8 mouse cellular contexts compared by ENCODE assay signal in genomic region chr10:77509403-77510187, GRCm38 (mm10). TPM values are rescaled to one million over a fixed set of nuclear protein-coding genes. Genes with fewer than 3 reads are reported as not detected.
DNase-seq lines count a peak whose midpoint lies in the region; ATAC-seq lines count a peak whose summit lies in the region.

No protein-coding gene starts in this region.

- peaks cover 14% of the 10 kb centered on the region for H3K4me1 ChIP-seq in intestine, embryonic 15.5 days (replicated peaks)
- H3K4me1 ChIP-seq in limb, embryonic 12.5 days (replicated peaks) = peaks cover 9% of the 10 kb centered on the region
- peaks cover 2% of the 10 kb centered on the region for H3K4me1 ChIP-seq in midbrain, embryonic 14.5 days (ENCODE audit: control insufficient read depth, insufficient read depth, low read length)

- 38% methylated on average over 12 of the region's 12 CpGs for WGBS in intestine, embryonic 15.5 days
- WGBS in limb, embryonic 12.5 days = 54% methylated on average over 12 of the region's 12 CpGs
- 42% methylated on average over 12 of the region's 12 CpGs for WGBS in midbrain, embryonic 14.5 days

- no peaks in the 10 kb centered on the region for H3K9me3 ChIP-seq in intestine, embryonic 15.5 days
- H3K9me3 ChIP-seq in limb, embryonic 12.5 days = no peaks in the 10 kb centered on the region
- H3K9me3 ChIP-seq in midbrain, embryonic 14.5 days (ENCODE audit: control insufficient read depth, low read length) = no peaks in the 10 kb centered on the region

- H3K27me3 ChIP-seq in intestine, embryonic 15.5 days (replicated peaks) = no peaks in the 10 kb centered on the region
- H3K27me3 ChIP-seq in limb, embryonic 12.5 days = no peaks in the 10 kb centered on the region
- H3K27me3 ChIP-seq in midbrain, embryonic 14.5 days (ENCODE audit: control insufficient read depth, insufficient read depth, low read length) = no peaks in the 10 kb centered on the region

- H3K4me2 ChIP-seq in intestine, embryonic 15.5 days (replicated peaks) = peak overlapping the region; percentile 35
- no peak overlapping the region for H3K4me2 ChIP-seq in limb, embryonic 12.5 days
- H3K4me2 ChIP-seq in midbrain, embryonic 14.5 days (ENCODE audit: low read length) = no peak overlapping the region

- peak; percentile 94 for ATAC-seq in intestine, embryonic 15.5 days
- peak; percentile 77 for ATAC-seq in limb, embryonic 12.5 days (ENCODE audit: insufficient number of reproducible peaks, insufficient read depth, low FRiP score, low TSS enrichment, low read depth)
- peak; percentile 70; the same call in 1 of the 2 replicates for ATAC-seq in midbrain, embryonic 14.5 days (ENCODE audit: low FRiP score, low TSS enrichment)

- DNase-seq in adrenal gland, adult (ENCODE audit: inconsistent age in 2 of 2, low spot score in 1 of 2) = peak; percentile 84 to 94
- DNase-seq in adrenal gland, adult 8-10 months = no peak
- peak; percentile 89 for DNase-seq in embryo, embryonic 11 days
- DNase-seq in gastrocnemius, postnatal 4 days (ENCODE audit: low spot score in 2 of 2) = peak; percentile 74 to 86
- peak; percentile 92 for DNase-seq in midbrain, embryonic 14.5 days
- peak; percentile 67 to 87 for DNase-seq in spleen, postnatal 10 days (ENCODE audit: low spot score in 2 of 2)

- no peak overlapping the region for H3K4me3 ChIP-seq in intestine, embryonic 15.5 days (replicated peaks)
- no peak overlapping the region for H3K4me3 ChIP-seq in limb, embryonic 12.5 days (replicated peaks)
- H3K4me3 ChIP-seq in midbrain, embryonic 14.5 days (replicated peaks; ENCODE audit: low read depth, low read length) = no peak overlapping the region

- H3K36me3 ChIP-seq in intestine, embryonic 15.5 days = peaks cover 47% of the 10 kb centered on the region
- H3K36me3 ChIP-seq in limb, embryonic 12.5 days = peaks cover 93% of the 10 kb centered on the region
- H3K36me3 ChIP-seq in midbrain, embryonic 14.5 days (ENCODE audit: control insufficient read depth, insufficient read depth, low read length) = peaks cover 57% of the 10 kb centered on the region

- no peak overlapping the region for H3K9ac ChIP-seq in intestine, embryonic 15.5 days
- H3K9ac ChIP-seq in limb, embryonic 12.5 days (replicated peaks) = 0 out of 2 replicates have a peak overlapping the region, but pooled peaks have one; percentile 27
- 0 out of 2 replicates have a peak overlapping the region, but pooled peaks have one; percentile 13 for H3K9ac ChIP-seq in midbrain, embryonic 14.5 days (replicated peaks; ENCODE audit: low read length)

- H3K27ac ChIP-seq in intestine, embryonic 15.5 days = peak overlapping the region; percentile 81
- H3K27ac ChIP-seq in limb, embryonic 12.5 days = 0 out of 2 replicates have a peak overlapping the region, but pooled peaks have one; percentile 23
- no peak overlapping the region for H3K27ac ChIP-seq in midbrain, embryonic 14.5 days (replicated peaks; ENCODE audit: low read depth, low read length)

RNA-seq across cellular contexts. Expression of gene Fam207a, which starts 6.0 kb away (rescaled TPM):
- 10 to 100 TPM; 20.4 to 28.8 (median 24.8) TPM for total RNA-seq in adrenal gland, adult 8-10 months (2022)
- 10 to 100 TPM; 14.4 to 14.7 TPM for total RNA-seq in gastrocnemius, postnatal 4 days (2021)
- polyA plus RNA-seq in intestine, embryonic 15.5 days (2015; fragmentation: Nextera tagmentation; extraction: Ambion mirVana) = 39.1 and 40.3 TPM in 2 replicates
- 46.7 and 46.9 TPM in 2 replicates for polyA plus RNA-seq in limb, embryonic 12.5 days (2016; fragmentation: Nextera tagmentation; extraction: Ambion mirVana)
- 37.4 and 41.2 TPM in 2 replicates for polyA plus RNA-seq in midbrain, embryonic 14.5 days (2014; fragmentation: Nextera tagmentation; extraction: Ambion mirVana)

RNA-seq across cellular contexts. Expression of gene Itgb2, which starts 20.5 kb away (rescaled TPM):
- total RNA-seq in adrenal gland, adult 8-10 months (2022) = 10 to 100 TPM in 3 of 4 experiments, 1 to 10 TPM in 1; 8.6 to 16.8 (median 13.5) TPM
- 1 to 10 TPM; 2.9 to 3.9 TPM for total RNA-seq in gastrocnemius, postnatal 4 days (2021)
- 3.2 and 3.7 TPM in 2 replicates for polyA plus RNA-seq in intestine, embryonic 15.5 days (2015; fragmentation: Nextera tagmentation; extraction: Ambion mirVana)
- polyA plus RNA-seq in limb, embryonic 12.5 days (2016; fragmentation: Nextera tagmentation; extraction: Ambion mirVana) = 0.98 and 1.0 TPM in 2 replicates
- 0.49 and 0.91 TPM in 2 replicates for polyA plus RNA-seq in midbrain, embryonic 14.5 days (2014; fragmentation: Nextera tagmentation; extraction: Ambion mirVana)
